Mouse (Mus musculus) lung, adult 18-20 months (tissue): ENCODE measurements at regions not wholly inside any gene's neighbourhood (a gene's known extent, or its start where the extent isn't known, plus 50 kb on each side); places are given as distances from the start of the nearest gene placed in this dataset.

ENCODE experiments used
- DNase-seq, 2 experiments: peaks; one replicate each; pipeline ENCODE4 v3.0.0; 2022; ENCODE audit warnings: mixed read lengths in 2 of 2

DNA sequence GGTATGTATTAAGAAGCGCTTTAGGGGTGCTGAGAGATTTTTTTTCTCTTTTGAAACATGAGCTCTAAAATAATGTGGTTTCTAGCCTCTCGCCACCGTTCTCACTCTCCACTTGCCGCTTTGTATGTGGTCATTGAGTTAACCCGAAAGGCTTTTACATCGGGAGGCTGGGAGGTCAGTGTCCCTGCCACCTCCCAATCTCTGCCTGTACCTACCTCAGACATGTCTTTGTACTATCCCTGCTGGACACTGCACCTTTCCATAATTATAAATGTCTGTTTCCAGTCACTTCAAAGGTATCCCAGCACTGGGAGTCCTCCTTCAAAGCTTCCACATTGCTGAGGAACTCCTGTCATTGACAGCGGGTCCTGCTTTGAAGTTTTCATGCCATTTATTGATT, 347.6 kb upstream of the Tbc1d2b start:
- DNase-seq: no peak

DNA sequence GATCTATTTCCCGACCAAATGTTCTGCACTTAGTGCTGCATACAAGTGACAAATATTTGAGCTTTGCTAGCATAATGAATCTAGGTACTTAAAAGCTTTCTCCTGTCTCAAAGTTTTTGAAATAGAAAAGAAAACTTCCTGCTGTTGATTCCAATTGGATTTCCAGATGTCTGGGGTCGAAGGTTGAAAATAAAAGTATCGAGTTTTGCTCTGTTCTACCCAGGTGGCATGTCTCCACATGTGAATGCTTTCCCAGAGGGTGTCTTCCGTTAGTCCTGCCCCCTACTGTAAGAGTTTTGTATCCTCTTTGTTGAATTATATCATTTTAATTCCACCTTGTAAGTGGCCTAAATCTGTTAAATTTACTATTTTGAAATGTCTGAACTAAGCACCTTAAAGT, 327.3 kb upstream of the Tbc1d2b start:
- no peak for DNase-seq

DNA sequence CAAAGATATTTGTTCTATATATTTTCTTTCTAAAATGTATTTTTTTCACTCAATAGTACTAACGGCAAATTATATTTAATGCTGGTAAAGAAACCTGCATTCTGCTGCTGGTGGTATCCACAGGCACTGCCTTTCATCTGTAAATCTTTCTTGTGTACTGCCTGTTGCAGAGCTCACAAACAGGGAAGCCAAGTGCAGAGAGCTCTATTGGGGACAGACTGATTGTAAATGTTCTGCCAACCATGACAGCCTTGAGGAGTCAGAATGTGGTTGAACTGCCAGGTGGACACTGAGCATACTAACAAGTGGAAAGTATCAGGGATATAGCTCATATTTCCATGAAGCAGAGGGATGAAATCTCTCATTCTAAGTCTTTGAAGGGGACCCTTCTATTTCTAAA, 286.1 kb upstream of the Tbc1d2b start:
- DNase-seq: no peak

DNA sequence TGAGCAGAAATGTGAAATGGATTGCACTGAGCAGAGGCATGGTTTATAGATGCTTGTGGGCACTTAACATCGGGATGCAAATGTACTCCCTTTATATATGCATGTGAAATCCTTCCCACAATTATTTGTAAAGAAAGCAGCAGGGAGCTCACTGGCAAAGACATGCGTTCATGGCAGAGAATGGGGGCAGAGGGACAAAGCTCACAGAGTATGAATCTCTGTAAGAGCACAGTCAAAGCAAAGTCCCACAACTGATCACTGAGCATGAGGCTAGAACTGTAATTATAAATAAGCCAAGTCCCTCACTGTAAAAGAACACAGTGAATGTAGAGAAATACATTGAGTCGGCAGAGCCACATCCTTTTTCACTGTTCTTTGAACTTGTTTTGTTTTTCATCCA, 285.6 kb upstream of the Tbc1d2b start:
- no peak for DNase-seq

DNA sequence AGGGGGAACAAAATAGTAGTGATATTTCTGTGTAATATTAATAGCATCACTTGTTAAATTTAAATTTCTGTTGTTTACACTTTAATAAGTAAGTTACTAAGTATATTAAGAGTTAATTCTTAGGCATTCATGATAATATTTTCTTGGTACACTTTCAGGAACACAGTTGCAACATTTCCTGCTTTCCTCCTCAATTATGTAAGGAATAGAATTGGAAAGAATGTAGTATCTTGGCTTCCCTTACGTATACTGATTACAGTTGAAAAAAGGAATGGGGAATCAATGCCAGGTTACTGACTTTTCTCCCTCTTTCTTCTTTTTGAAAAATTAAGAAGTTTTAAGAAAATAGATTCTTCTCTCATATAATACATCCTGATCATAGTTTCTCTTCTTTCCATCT, 277.3 kb upstream of the Tbc1d2b start:
- DNase-seq: no peak

DNA sequence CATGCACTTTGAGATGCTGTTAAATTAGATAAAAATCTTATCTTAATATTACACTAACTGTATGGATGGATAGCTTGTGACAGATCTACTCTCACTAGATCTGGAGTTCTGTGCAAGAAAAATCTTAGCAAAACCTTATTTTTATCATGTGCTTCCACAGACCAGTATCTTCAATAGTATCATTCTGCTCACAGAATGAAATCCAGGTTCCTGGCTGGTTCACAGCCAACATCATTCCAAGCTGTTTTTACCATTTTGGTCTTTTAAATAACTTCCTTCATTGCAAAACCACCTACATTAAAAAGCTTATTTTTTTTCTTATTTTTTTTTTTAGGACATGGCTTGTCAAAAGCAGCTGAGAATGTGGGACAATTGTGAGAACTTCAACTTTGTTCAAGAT, 276.1 kb upstream of the Tbc1d2b start:
- DNase-seq: no peak

DNA sequence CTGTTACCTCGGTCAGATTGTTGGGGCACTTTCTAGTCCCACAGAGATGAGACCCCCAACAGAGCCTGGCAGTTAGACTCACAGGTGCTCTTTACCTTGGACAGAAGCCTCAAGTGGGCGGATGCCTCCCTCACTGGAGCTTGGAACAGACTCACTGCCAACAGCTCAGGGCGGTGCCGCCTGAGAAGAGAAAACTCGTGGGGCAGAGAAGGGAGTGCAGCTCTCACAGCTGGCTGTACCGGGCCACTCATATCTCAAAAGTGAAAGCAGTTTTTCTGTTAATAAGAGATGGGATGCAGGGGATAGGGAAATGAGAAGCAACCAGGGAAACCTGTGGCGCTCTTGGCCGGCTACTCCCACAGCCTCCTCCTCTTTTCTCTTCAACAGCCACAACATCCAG, 267.1 kb upstream of the Tbc1d2b start:
- DNase-seq: peak; percentile 28 to 35

DNA sequence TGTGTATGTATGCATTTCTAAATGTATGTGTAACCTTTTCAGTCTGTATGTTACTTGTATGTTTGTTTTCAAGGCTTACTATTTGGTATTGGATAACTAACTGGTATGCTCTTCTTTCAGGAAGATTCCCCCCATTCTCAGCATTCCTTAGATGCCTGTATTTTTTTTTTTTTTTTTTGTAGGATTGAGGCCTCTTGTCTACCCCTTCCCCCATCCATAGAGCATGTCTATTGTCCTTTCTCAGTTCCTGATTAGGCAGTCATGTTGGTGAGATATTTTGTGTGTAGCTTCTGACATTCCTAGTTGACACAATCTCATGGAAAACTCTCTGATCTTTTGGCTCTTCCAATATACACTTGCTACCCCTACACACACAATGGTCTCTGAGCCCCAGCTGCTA, 262.8 kb upstream of the Tbc1d2b start:
- no peak for DNase-seq

DNA sequence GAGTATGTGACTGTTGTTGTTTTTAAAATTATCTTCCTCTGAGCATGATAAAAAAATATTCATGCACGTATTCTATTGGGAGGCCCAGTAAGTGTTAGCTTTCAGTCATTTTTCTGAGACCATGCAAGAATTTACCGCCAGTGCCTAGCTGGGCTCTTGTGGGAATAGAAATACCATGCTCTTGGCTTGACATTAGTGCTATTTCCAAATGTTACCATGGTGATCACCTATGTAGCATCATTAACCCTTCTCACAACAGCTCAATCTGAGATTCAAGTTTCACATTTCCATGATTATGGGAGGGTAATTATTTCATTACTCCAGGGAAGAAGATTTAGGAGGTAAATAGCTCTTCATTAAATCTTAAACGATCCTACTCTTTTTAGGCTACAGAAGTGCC, 250.6 kb upstream of the Tbc1d2b start:
- DNase-seq: no peak

DNA sequence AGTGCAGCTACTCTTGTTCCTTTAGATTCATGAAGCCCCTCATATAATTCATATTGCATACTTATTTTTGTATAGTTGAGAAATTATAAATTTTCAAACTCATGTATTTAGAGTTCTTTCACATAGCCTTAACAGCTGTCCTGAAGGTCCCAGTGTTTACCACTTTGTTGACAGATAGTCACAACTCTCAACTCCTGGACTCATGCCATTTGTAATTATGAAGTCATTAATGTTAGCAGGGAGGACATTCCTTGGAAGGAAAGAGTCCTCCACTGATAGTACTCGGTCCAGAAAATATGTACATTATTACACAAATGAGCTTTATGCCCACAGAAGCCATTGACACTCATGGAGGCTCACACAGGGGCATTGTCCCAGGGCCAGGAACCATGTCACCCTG, 224.3 kb upstream of the Tbc1d2b start:
- DNase-seq: no peak

DNA sequence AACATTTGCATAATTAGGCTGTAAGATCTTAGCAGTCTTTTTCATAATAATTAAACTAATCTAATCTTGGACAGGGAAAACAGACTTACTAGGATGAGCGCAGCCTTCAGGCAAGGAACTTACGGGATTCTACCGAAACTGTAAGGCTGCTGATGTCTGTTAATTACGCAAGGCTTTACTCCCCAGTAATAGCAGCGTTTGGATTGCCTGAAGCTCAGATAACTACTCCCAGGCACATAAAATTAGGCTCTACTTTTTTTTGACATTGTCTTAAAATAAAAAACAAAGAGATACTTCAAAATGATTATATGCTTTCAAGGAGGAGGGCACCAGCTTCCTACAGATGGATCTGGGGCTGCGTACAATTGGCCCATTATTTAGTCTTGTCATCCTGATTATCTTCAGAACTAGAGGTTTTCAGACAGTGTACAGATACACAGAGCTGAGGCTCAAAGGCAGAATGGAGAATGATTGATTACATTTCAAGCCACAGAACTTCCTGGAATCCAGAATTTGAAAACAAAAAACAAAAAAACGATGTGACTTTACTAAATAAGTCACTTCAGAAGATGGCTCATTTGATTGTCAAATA, 220.1 kb upstream of the Tbc1d2b start:
- DNase-seq: no peak

DNA sequence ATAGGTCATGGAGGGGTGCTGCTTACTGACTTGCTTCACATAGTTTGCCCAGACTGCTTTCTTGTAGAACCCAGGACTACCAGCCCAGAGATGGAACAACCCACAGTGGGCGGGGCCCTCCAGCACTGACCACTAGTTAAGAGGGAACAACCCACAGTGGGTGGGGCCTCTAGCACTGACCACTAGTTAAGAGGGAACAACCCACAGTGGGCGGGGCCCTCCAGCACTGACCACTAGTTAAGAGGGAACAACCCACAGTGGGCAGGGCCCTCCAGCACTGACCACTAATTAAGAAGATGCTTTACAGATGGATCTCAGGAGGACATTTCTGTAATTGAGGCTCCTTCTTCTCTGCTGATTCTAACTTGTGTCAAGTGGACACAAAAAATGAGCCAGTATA, 180.0 kb upstream of the Tbc1d2b start:
- DNase-seq: no peak

DNA sequence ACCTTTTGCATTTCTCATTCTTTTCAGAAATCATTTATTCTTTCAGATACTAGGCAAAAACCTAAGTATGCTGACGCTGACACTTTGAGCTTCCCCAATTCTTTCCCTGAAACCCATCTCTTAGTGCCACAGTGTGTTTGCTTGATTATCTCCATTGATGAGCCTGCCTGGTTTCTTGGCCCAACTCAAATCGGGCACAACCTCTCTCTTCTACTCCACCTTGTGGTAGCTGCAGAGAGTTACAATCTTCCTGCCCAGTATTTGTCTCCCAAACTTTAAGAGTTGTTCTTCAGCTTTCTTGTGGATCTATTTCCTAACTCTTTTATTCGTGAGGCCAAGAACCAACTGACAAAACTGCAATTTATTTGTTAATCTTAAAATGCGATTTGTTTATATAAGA, 176.4 kb upstream of the Tbc1d2b start:
- DNase-seq: peak in 1 of 2 experiments; percentile 5

DNA sequence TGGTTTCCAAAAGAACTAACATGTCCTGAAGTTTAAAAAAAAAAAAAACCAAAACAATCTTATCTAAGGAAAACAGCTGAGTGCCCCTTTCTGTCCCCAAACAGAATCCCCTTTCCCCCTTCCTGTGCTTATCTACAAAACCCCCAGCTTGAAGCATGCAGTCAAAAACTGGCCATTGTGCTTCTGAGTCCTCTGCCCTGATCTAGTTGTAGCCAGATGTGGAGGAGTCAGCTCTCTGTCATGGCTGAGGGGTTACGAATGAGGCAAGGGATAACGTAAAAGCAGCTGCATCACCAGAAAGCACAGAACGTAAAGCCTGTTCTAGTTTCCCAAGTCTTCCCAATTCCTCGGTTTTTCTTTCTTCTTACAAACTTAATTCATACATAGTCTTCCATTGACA, 164.3 kb upstream of the Tbc1d2b start:
- DNase-seq: no peak

DNA sequence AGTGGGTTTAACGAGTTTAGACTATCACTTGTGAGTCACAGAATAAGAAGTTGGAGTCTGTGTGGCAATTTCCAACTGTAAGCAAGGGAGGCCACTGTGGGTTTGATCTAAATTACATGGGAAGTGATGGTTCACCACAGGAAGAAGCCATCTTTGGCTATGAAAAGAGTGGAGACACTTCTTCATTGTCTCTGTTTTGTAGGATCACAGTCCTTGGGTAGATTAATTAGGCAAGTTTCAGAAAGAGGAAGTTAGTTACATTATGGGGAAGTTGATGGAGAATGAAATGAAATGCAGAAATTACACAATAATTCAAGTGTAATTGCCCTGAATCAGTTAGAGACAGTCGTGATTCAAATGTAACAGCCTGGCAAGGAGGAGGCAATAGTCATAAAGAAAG, 160.3 kb upstream of the Tbc1d2b start:
- DNase-seq: peak in 1 of 2 experiments; percentile 15

DNA sequence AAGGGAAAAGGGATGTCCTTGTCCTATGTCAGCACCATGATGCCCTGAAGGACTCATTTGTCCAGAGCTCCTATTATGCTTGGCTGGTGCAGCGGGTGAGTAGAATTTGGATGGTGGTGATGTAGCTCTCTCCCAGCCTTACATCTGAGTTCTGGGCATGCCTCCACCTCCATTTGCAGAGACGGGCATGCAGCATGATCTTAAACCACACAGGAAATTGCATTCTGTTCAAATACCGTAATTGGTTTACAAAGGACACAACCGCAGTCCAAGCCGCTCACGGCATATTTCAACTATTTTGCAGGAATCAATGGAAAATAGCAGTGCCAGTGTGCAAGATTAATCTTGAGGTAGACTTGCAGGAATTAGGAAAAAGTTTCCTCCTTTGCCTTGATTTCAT, 151.1 kb upstream of the Tbc1d2b start:
- DNase-seq: no peak

DNA sequence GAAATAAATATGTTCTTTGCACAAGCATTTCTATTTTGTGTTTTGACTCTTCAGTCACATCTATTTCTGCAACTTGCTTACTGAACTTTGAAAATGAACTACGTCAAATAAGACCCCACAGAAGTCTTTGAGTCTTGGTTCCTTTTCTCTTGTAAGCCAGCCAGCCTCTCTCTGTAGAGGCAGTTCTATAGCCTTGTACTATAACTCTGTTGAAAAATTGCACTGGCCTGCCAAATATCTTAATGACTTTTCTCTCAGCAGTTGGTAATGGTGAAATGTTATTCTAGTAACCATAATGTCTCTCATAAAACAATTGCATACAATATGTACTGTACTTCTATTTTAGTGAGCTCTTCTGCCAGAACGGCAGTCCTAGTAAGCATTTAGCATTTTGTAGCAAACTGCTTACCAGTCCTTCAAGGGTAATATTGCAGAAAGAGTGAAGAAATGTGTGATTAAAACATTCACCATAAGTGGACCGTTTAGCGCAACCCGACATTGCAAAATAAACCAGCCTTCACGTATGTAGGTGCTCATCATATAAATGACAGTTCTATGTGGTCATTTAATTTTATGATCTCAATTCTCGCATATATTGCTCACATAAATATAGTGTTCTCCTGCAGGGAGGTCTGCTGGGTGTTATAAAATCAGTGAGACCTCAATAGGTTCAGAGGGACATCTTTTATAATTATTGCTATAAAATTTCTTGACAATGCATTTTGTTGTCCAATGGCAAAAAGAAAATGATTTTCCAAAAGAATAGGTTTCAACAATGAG, 149.3 kb upstream of the Tbc1d2b start:
- no peak for DNase-seq

DNA sequence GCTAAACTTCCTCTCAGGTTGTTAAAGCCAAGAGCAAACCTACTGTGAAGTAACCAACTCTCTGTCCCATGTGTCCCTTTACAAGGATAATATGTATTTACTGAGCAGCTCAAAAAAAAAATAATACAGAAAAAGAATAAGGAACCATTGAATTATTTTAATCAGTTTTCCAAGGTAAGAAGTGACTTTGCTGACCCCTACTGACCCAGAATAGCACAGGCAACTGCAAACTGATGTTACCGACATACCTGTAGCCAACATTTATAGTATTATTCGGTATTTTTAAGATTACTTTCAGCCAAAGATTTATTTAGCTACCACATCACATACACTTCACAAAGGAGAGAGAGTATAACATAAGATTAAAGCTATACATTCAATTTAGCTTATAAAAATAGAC, 138.2 kb upstream of the Tbc1d2b start:
- peak in 1 of 2 experiments; percentile 4 for DNase-seq

DNA sequence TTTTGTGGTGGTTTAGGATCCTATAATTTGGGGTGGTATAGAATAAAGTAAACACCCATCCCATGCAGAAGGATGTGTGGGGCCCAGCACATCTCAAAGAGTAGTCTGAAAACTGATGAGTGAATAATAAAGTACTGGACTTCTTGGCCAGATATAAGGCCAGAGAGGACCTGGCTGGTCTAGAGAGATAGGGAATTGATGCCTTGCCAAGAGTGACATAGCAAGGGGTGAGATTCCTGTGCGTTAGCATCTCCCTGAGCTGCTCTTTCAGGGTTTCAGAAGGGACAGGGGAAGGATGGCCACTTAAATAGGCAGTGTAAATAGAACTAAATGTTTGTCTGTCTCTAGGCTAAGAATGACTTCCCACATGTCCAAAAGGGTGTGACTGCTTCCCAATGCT, 137.0 kb upstream of the Tbc1d2b start:
- no peak for DNase-seq

DNA sequence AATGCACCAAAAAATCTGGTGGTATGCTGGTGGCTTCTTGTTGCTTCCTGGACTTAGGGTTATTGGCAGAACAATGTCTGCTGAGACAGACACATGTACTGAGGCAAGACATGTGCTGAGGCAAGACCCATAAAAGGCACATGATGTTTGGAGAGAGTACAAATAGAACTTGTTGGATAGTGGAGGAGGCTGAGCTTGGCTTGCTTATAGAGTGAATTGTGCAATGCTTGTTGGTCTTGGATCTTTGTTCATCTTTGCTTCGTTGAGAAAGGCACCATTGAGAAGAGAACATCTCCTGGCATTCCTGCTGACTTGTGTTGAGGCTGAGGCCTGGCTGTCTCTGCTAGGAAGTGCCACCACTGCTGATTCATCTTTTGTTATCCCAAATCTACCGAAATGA, 117.8 kb upstream of the Tbc1d2b start:
- peak in 1 of 2 experiments; percentile 0 for DNase-seq

DNA sequence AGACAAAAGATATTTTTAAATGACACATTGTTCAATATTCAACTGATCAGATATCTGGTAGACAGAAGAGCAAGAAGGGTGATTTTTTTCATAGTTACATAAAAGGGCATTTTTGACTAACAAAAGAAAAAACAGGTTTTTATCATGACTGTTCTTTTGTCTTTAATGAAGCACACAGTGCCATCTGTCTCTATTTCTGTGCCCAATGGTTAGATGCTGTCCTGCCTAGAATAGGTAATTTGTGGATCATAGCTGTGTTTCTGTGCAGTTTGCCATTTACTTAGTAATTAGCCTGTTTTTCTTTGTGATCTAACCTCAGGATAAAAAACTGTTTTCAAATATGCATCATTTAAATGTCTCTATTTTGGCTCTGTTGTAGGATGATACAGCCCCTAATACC, 114.4 kb upstream of the Tbc1d2b start:
- DNase-seq: no peak

DNA sequence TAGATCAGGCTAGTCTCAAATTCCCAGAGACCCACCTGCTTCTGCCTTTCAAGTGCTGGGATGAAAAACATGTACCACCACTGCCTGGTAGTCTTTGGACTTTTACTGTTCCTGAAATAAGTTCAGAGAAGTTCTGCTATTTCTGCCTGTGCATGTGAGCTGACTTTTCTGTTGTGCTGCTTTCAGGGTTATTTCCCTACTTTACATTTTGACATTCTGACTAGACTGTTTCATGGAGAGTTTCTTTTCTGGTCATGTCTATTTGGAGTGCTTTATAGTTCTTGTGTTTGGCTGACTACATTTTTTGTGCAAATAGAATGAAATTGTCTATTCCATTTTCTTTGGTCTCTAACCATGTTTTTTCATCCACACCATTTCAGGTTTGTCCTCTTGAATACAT, 109.5 kb upstream of the Tbc1d2b start:
- no peak for DNase-seq

DNA sequence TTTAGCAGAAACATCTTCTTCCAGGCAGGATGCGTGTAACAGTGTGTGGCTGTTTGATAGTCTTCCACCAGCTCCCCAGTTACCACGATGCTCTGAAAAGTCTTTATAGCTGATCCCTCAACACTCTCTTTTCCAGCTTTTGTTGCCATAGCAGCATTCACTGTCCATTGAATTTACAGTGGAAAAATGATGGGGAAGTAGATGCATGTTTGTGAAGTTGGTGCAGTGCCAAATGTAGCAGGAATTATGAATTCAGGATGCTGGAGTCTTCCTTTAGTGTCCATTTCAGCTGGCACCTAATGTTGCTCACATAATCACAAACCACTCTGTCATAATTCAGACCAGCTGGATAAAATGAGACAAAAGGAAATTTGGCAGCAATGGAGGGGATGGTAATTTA, 99.0 kb upstream of the Tbc1d2b start:
- DNase-seq: no peak

DNA sequence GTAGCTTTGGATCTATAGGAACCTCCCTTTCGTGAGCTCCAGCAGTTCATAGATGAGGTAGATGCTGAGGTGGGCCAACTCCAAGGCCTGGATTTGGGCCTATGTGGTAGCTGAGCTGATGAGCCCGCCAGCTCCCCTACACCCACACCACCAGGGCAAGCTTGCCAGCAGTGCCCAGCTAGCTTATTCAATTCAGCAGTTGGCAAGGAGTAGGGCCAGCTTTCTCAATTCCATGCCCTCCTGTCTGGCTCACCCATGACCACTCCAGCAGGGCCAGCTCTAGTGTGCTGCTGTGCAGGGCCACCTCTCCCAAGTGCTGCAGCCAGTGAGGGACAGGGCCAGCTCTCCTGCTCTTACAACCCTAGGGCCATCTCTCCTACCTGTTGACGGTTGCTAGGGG, 97.1 kb upstream of the Tbc1d2b start:
- no peak for DNase-seq

DNA sequence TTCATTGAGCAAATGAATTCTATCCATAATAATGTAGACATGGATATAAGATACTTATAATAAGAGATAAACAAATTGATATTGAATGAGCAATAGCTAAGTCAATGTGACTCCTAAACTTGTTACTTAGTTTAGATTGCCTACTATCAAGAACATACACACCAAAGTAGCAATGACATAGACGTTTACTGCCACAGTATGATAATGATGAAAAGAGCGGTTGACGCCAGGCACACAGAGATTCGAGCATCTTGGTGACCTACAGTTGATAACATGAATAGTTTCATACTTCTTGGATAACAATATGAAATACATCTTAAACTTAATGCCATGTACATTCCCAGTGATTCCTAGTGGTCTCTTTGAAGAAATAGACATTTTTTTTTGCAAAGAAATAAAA, 55.9 kb upstream of the Tbc1d2b start:
- DNase-seq: no peak
